Mouse (Mus musculus): ENCODE results near the gene Tph2. TPM values are rescaled to one million over a fixed set of nuclear protein-coding genes. Genes with fewer than 3 reads are reported as not detected.
"Not testable (repeated sequence)": the region's sequence is repeated elsewhere in the genome, so short reads cannot be mapped to it uniquely, and the experiment has no call there.

The Tph2 gene
- polyA plus RNA-seq, 1 experiment from 2014 or later: not detected

GRCm38 (mm10) chr10:115178019-115178418 is 6.8 kb downstream of the Tph2 start:
- not testable (repeated sequence) for H3K9ac ChIP-seq (ENCODE audit: low read length); H3K27ac ChIP-seq (replicated peaks); DNase-seq (ENCODE audit: low spot score); H3K4me1 ChIP-seq (replicated peaks; ENCODE audit: control insufficient read depth, insufficient read depth); H3K4me3 ChIP-seq (ENCODE audit: low read depth, low read length); H3K36me3 ChIP-seq (ENCODE audit: control insufficient read depth, insufficient read depth, low read length); H3K27me3 ChIP-seq (ENCODE audit: control insufficient read depth, insufficient read depth, low read length); ATAC-seq (ENCODE audit: low FRiP score, low TSS enrichment); H3K9me3 ChIP-seq (ENCODE audit: control insufficient read depth, low read length); H3K4me2 ChIP-seq (replicated peaks; ENCODE audit: low read depth)
- 54% methylated on average over 6 of the region's 6 CpGs for WGBS
- TF ChIP-seq CTCF (IDR thresholded peaks at IDR 0.05; ENCODE audit: low read depth): peak; percentile 25

- ATAC-seq (ENCODE audit: low FRiP score, low TSS enrichment) (no peak), DNase-seq (ENCODE audit: low spot score) (peak; percentile 16)
- Histone ChIP-seq H3K4me3 (ENCODE audit: low read depth, low read length) (no peak overlapping the region), H3K27me3 (ENCODE audit: control insufficient read depth, insufficient read depth, low read length) (no peaks in the 10 kb centered on the region), H3K27ac (replicated peaks) (no peak overlapping the region), H3K9ac (ENCODE audit: low read length) (no peak overlapping the region), H3K36me3 (ENCODE audit: control insufficient read depth, insufficient read depth, low read length) (no peaks in the 10 kb centered on the region), H3K4me1 (replicated peaks; ENCODE audit: control insufficient read depth, insufficient read depth) (no peaks in the 10 kb centered on the region), H3K9me3 (ENCODE audit: control insufficient read depth, low read length) (no peaks in the 10 kb centered on the region), H3K4me2 (replicated peaks; ENCODE audit: low read depth) (no peak overlapping the region)
- WGBS: 32% methylated on average over 12 of the region's 12 CpGs
- TF ChIP-seq EP300 (optimal IDR thresholded peaks at IDR 0.05) (no peak), CTCF (IDR thresholded peaks at IDR 0.05; ENCODE audit: low read depth) (no peak)
These were observed 9.2 kb downstream of the Tph2 start for GRCm38 (mm10) chr10:115175591-115175991.

- no peak overlapping the region for H3K4me3 ChIP-seq (ENCODE audit: low read depth, low read length)
- ATAC-seq (ENCODE audit: low FRiP score, low TSS enrichment): no peak
- DNase-seq (ENCODE audit: low spot score): no peak
- no peak overlapping the region for H3K4me2 ChIP-seq (replicated peaks; ENCODE audit: low read depth)
- TF ChIP-seq CTCF (IDR thresholded peaks at IDR 0.05; ENCODE audit: low read depth) (no peak), EP300 (optimal IDR thresholded peaks at IDR 0.05) (no peak)
- WGBS: 64% methylated on average over 10 of the region's 10 CpGs
- H3K27ac ChIP-seq (replicated peaks): no peak overlapping the region
- no peaks in the 10 kb centered on the region for H3K4me1 ChIP-seq (replicated peaks; ENCODE audit: control insufficient read depth, insufficient read depth)
- no peaks in the 10 kb centered on the region for H3K9me3 ChIP-seq (ENCODE audit: control insufficient read depth, low read length)
- H3K36me3 ChIP-seq (ENCODE audit: control insufficient read depth, insufficient read depth, low read length): no peaks in the 10 kb centered on the region
- H3K9ac ChIP-seq (ENCODE audit: low read length): no peak overlapping the region
- no peaks in the 10 kb centered on the region for H3K27me3 ChIP-seq (ENCODE audit: control insufficient read depth, insufficient read depth, low read length)
These were observed 11.5 kb downstream of the Tph2 start for GRCm38 (mm10) chr10:115173336-115173735.

- no peak for DNase-seq (ENCODE audit: low spot score)
- TF ChIP-seq CTCF (IDR thresholded peaks at IDR 0.05; ENCODE audit: low read depth) (no peak), EP300 (optimal IDR thresholded peaks at IDR 0.05) (no peak)
- Histone ChIP-seq H3K4me3 (ENCODE audit: low read depth, low read length) (no peak overlapping the region), H3K4me1 (replicated peaks; ENCODE audit: control insufficient read depth, insufficient read depth) (no peaks in the 10 kb centered on the region), H3K27me3 (ENCODE audit: control insufficient read depth, insufficient read depth, low read length) (no peaks in the 10 kb centered on the region), H3K27ac (replicated peaks) (no peak overlapping the region), H3K9ac (ENCODE audit: low read length) (no peak overlapping the region), H3K4me2 (replicated peaks; ENCODE audit: low read depth) (no peak overlapping the region), H3K9me3 (ENCODE audit: control insufficient read depth, low read length) (no peaks in the 10 kb centered on the region), H3K36me3 (ENCODE audit: control insufficient read depth, insufficient read depth, low read length) (no peaks in the 10 kb centered on the region)
- ATAC-seq (ENCODE audit: low FRiP score, low TSS enrichment): no peak; the same call in 1 of the 2 replicates
- WGBS: 41% methylated on average over 8 of the region's 8 CpGs
These were observed 13.4 kb downstream of the Tph2 start for GRCm38 (mm10) chr10:115171351-115171818.

GRCm38 (mm10) chr10:115170496-115171350 is 14.1 kb downstream of the Tph2 start:
- 80% methylated on average over 7 of the region's 7 CpGs for WGBS
- ATAC-seq (ENCODE audit: low FRiP score, low TSS enrichment): no peak
- Histone ChIP-seq H3K4me3 (ENCODE audit: low read depth, low read length) (no peak overlapping the region), H3K4me1 (replicated peaks; ENCODE audit: control insufficient read depth, insufficient read depth) (no peaks in the 10 kb centered on the region), H3K36me3 (ENCODE audit: control insufficient read depth, insufficient read depth, low read length) (no peaks in the 10 kb centered on the region), H3K27ac (replicated peaks) (no peak overlapping the region), H3K4me2 (replicated peaks; ENCODE audit: low read depth) (no peak overlapping the region), H3K9me3 (ENCODE audit: control insufficient read depth, low read length) (no peaks in the 10 kb centered on the region), H3K27me3 (ENCODE audit: control insufficient read depth, insufficient read depth, low read length) (no peaks in the 10 kb centered on the region), H3K9ac (ENCODE audit: low read length) (no peak overlapping the region)
- TF ChIP-seq EP300 (optimal IDR thresholded peaks at IDR 0.05): no peak
- no peak for TF ChIP-seq CTCF (IDR thresholded peaks at IDR 0.05; ENCODE audit: low read depth)
- DNase-seq (ENCODE audit: low spot score): no peak

GRCm38 (mm10) chr10:115169410-115169809 is 15.4 kb downstream of the Tph2 start:
- H3K9ac ChIP-seq (ENCODE audit: low read length): no peak overlapping the region
- no peaks in the 10 kb centered on the region for H3K36me3 ChIP-seq (ENCODE audit: control insufficient read depth, insufficient read depth, low read length)
- no peaks in the 10 kb centered on the region for H3K27me3 ChIP-seq (ENCODE audit: control insufficient read depth, insufficient read depth, low read length)
- H3K4me3 ChIP-seq (ENCODE audit: low read depth, low read length): no peak overlapping the region
- TF ChIP-seq EP300 (optimal IDR thresholded peaks at IDR 0.05): no peak
- TF ChIP-seq CTCF (IDR thresholded peaks at IDR 0.05; ENCODE audit: low read depth): no peak
- no peak overlapping the region for H3K4me2 ChIP-seq (replicated peaks; ENCODE audit: low read depth)
- DNase-seq (ENCODE audit: low spot score): no peak
- no peaks in the 10 kb centered on the region for H3K9me3 ChIP-seq (ENCODE audit: control insufficient read depth, low read length)
- 16% methylated on average over 9 of the region's 9 CpGs for WGBS
- H3K27ac ChIP-seq (replicated peaks): no peak overlapping the region
- H3K4me1 ChIP-seq (replicated peaks; ENCODE audit: control insufficient read depth, insufficient read depth): no peaks in the 10 kb centered on the region
- ATAC-seq (ENCODE audit: low FRiP score, low TSS enrichment): no peak
